In genomic region chr2:24830614-24831013, GRCm38 (mm10) we compare ENCODE assay signal across 21 mouse cellular contexts.
DNase-seq lines count a peak whose midpoint lies in the region; ATAC-seq lines count a peak whose summit lies in the region.
"Had no signal": no experiment of that assay in that cellular context is flagged by ENCODE, and none has a peak within 500 bp of the region (broad histone marks: within the 10 kb centered on the region; RNA-seq: fewer than 3 reads in every experiment).

No protein-coding gene starts in this region.

- DNase-seq in lung, postnatal 25 days (ENCODE audit: low spot score) = peak; percentile 1
- no peak for DNase-seq in lung, postnatal 36 days
- peak; percentile 8 for DNase-seq in T-cell, adult 2 months (ENCODE audit: low spot score)
- no peak for DNase-seq in layer of hippocampus, postnatal 10 days (ENCODE audit: low spot score in 2 of 2)
- no peak for DNase-seq in adipocyte (ENCODE audit: low spot score)
- no peak for DNase-seq in embryo, embryonic 9.5 days (ENCODE audit: extremely low spot score)
- DNase-seq: adrenal gland, postnatal 10 days; adrenal gland, postnatal 36 days; B cell, adult 2 months; cerebellum, adult 18-20 months; cerebellum, adult 9-11 months; cerebellum, postnatal 25 days; gastrocnemius, postnatal 25 days; heart, adult 2 months; heart, postnatal 14 days; heart, postnatal 4 days had no signal

- ATAC-seq in inflammation-experienced regulatory T-cells, adult 6 months = peak; percentile 64
- ATAC-seq: forebrain, embryonic 15.5 days; hindbrain, postnatal 0 days; intestine, embryonic 16.5 days; Patski had no signal

Comparison
In these comparisons a context has a peak if more than half of its experiments do, and no peak if none do; other contexts are left out.
1. DNase-seq: peak in lung, postnatal 25 days (single experiment) and T-cell, adult 2 months (single experiment); none in lung, postnatal 36 days (single experiment), layer of hippocampus, postnatal 10 days (0 of 2), adipocyte (single experiment) and embryo, embryonic 9.5 days (single experiment).